Mouse (Mus musculus) erythroblast, embryonic 14.5 days (primary cell): Measurements from ENCODE around the gene Accsl.

Experiments used
- GATA1 ChIP-seq: IDR thresholded peaks from 2 replicates; pipeline ENCODE4 v1.6.1; 2012; ENCODE audit warnings: low read length, inconsistent platforms, mixed read lengths
- TAL1 ChIP-seq: IDR thresholded peaks from 3 replicates; pipeline ENCODE4 v1.6.1; 2012; ENCODE audit warnings: low read length, inconsistent platforms, mixed read lengths

GRCm38 (mm10) chr2:93849505-93850089, 19.4 kb downstream of the Accsl start, which contains the start of gene Accs:
- TF ChIP-seq TAL1, result no peak
- no peak for TF ChIP-seq GATA1
